Mouse (Mus musculus): ENCODE measurements at regions not wholly inside any gene's neighbourhood (a gene's known extent, or its start where the extent isn't known, plus 50 kb on each side); places are given as distances from the start of the nearest gene placed in this dataset.

- no peak for TF ChIP-seq EP300 (IDR thresholded peaks at IDR 0.05; ENCODE audit: insufficient read depth, low read depth, low read length)
- TF ChIP-seq CTCF (IDR thresholded peaks at IDR 0.05) = no peak
- no peak for TF ChIP-seq POLR2A (IDR thresholded peaks at IDR 0.05; ENCODE audit: insufficient read depth, low read depth, low read length)
Observed at GRCm38 (mm10) chr17:16004871-16005575, 174.2 kb upstream of the Rgmb start.

All from heart, adult 2 months (tissue).